Mouse (Mus musculus) forebrain, postnatal 0 days (tissue): ENCODE results near the gene Pik3c2b. TPM values are rescaled to one million over a fixed set of nuclear protein-coding genes. Genes with fewer than 3 reads are reported as not detected.

Source experiments
- ATAC-seq: fragments of 200-750 bp; cut with Nextera tagmentation; 2 replicates; pipeline ENCODE4 v1.8.0; 2017; ENCODE audit warnings: mild to moderate bottlenecking, moderate library complexity
- DNase-seq: peaks from one replicate; pipeline ENCODE4 v3.0.0-alpha.2; 2015
- H3K27ac ChIP-seq: fragments of 300-500 bp; sonication (generic); 2 replicates; pipeline ENCODE4 v1.5.1; 2014; ENCODE audit warnings: low read depth, mild to moderate bottlenecking, antibody characterized with exemption, low read length, moderate library complexity, mixed read lengths
- H3K27me3 ChIP-seq: fragments of 300-500 bp; sonication (generic); 2 replicates; pipeline ENCODE4 v1.6.1; 2014; ENCODE audit warnings: mild to moderate bottlenecking, low read length, mixed read lengths; ENCODE audit not compliant: insufficient read depth
- H3K36me3 ChIP-seq: fragments of 300-500 bp; sonication (generic); 2 replicates; pipeline ENCODE4 v1.6.1; 2014; ENCODE audit warnings: mild to moderate bottlenecking, moderate library complexity; ENCODE audit not compliant: insufficient read depth
- H3K4me1 ChIP-seq: fragments of 300-500 bp; sonication (generic); 2 replicates; pipeline ENCODE4 v1.6.1; 2014; ENCODE audit warnings: antibody characterized with exemption; ENCODE audit not compliant: insufficient read depth
- H3K4me2 ChIP-seq: fragments of 300-500 bp; sonication (generic); 2 replicates; pipeline ENCODE4 v1.6.1; 2014; ENCODE audit warnings: low read depth, mild to moderate bottlenecking, moderate library complexity
- H3K4me3 ChIP-seq: fragments of 300-500 bp; sonication (generic); 2 replicates; pipeline ENCODE4 v1.5.1; 2014; ENCODE audit warnings: low read depth, low read length, mixed read lengths
- H3K9ac ChIP-seq: fragments of 300-500 bp; sonication (generic); 2 replicates; pipeline ENCODE4 v1.6.1; 2014; ENCODE audit warnings: mild to moderate bottlenecking
- H3K9me3 ChIP-seq: fragments of 300-500 bp; sonication (generic); 2 replicates; pipeline ENCODE4 v1.6.1; 2016; ENCODE audit warnings: low read length
- CTCF ChIP-seq: sonication (generic); IDR thresholded peaks from 2 replicates; pipeline ENCODE4 v1.5.1; 2016; ENCODE audit warnings: antibody characterized with exemption, control low read depth, low read depth
- WGBS: fragments of 180-500 bp; shearing (Covaris S2); extraction: QIAGEN DNeasy Blood & Tissue Kit; methylation state at CpG from one replicate; pipeline ENCODE4 v1.1.7; 2014; 5-methylcytosine and 5-hydroxymethylcytosine counted together
- polyA plus RNA-seq: library from polyadenylated mRNA; unstranded; fragments of >200 nt; fragmentation: Nextera tagmentation; extraction: Ambion mirVana; gene quantifications from 2 replicates; pipeline ENCODE4 v1.2.1, GENCODE M21; 2015
- total RNA-seq: library from RNA; depleted of rRNA; stranded (reverse); fragments of >200 nt; gene quantifications from 2 replicates; pipeline ENCODE4 v1.2.3, GENCODE M21; 2014; rRNA removed

Pik3c2b gene
- 17.1 and 18.3 TPM in 2 replicates for total RNA-seq
- polyA plus RNA-seq: 5.7 and 7.2 TPM in 2 replicates

- Histone ChIP-seq H3K36me3 (no peaks in the 10 kb centered on the region), H3K27me3 (no peaks in the 10 kb centered on the region), H3K4me3 (peak within 1 kb of the TSS; percentile 91), H3K9ac (peak within 1 kb of the TSS; percentile 99), H3K4me1 (peaks cover 22% of the 10 kb centered on the region), H3K27ac (peak within 1 kb of the TSS; percentile 95), H3K4me2 (peak within 1 kb of the TSS; percentile 72), H3K9me3 (no peaks in the 10 kb centered on the region)
- 3% methylated on average over 15 of the region's 15 CpGs for WGBS
- ATAC-seq: peak; percentile 16; the same call in 1 of the 2 replicates
- DNase-seq: no peak
- TF ChIP-seq CTCF: no peak
These were observed at the start of gene Pik3c2b for GRCm38 (mm10) chr1:133045011-133045860. Gene Pik3c2b (plus strand): TSS chr1:133045667.

- Histone ChIP-seq H3K27me3 (no peaks in the 10 kb centered on the region), H3K9me3 (no peaks in the 10 kb centered on the region), H3K4me1 (no peaks in the 10 kb centered on the region), H3K9ac (no peak overlapping the region), H3K4me3 (no peak overlapping the region), H3K4me2 (no peak overlapping the region), H3K27ac (no peak overlapping the region), H3K36me3 (peaks cover 61% of the 10 kb centered on the region)
- 95% methylated on average over 6 of the region's 6 CpGs for WGBS
- DNase-seq (no peak), ATAC-seq (no peak)
- TF ChIP-seq CTCF: no peak
These were observed 45.1 kb upstream of the Pik3c2b start for GRCm38 (mm10) chr1:133000347-133000746.

- TF ChIP-seq CTCF: no peak
- Histone ChIP-seq H3K4me2 (no peak overlapping the region), H3K4me1 (no peaks in the 10 kb centered on the region), H3K27ac (no peak overlapping the region), H3K27me3 (no peaks in the 10 kb centered on the region), H3K9me3 (no peaks in the 10 kb centered on the region), H3K4me3 (no peak overlapping the region), H3K36me3 (peaks cover 33% of the 10 kb centered on the region), H3K9ac (no peak overlapping the region)
- WGBS: 89% methylated on average over 3 of the region's 3 CpGs
- ATAC-seq (no peak), DNase-seq (no peak)
These were observed 38.9 kb upstream of the Pik3c2b start for GRCm38 (mm10) chr1:133006571-133006970.

- no peak for ATAC-seq
- DNase-seq: no peak
- H3K9me3 ChIP-seq: no peaks in the 10 kb centered on the region
- H3K4me2 ChIP-seq: no peak overlapping the region
- no peak for TF ChIP-seq CTCF
- no peaks in the 10 kb centered on the region for H3K4me1 ChIP-seq
- no peak overlapping the region for H3K27ac ChIP-seq
- H3K9ac ChIP-seq: no peak overlapping the region
- no peaks in the 10 kb centered on the region for H3K27me3 ChIP-seq
- H3K4me3 ChIP-seq: no peak overlapping the region
- H3K36me3 ChIP-seq: peaks cover 23% of the 10 kb centered on the region
- WGBS: 86% methylated on average over 12 of the region's 13 CpGs
These were observed 33.3 kb upstream of the Pik3c2b start for GRCm38 (mm10) chr1:133011955-133012841.

- no peak for ATAC-seq
- H3K4me1 ChIP-seq: no peaks in the 10 kb centered on the region
- H3K4me2 ChIP-seq: no peak overlapping the region
- TF ChIP-seq CTCF: no peak; the same call in 1 of the 2 replicates
- H3K36me3 ChIP-seq: peaks cover 23% of the 10 kb centered on the region
- no peak overlapping the region for H3K9ac ChIP-seq
- no peaks in the 10 kb centered on the region for H3K27me3 ChIP-seq
- no peak overlapping the region for H3K27ac ChIP-seq
- DNase-seq: no peak
- H3K9me3 ChIP-seq: no peaks in the 10 kb centered on the region
- no peak overlapping the region for H3K4me3 ChIP-seq
These were observed 32.1 kb upstream of the Pik3c2b start for GRCm38 (mm10) chr1:133013331-133013730.

- no peak for ATAC-seq
- Histone ChIP-seq H3K4me1 (no peaks in the 10 kb centered on the region), H3K27me3 (no peaks in the 10 kb centered on the region), H3K27ac (no peak overlapping the region), H3K9ac (no peak overlapping the region), H3K4me2 (no peak overlapping the region), H3K9me3 (no peaks in the 10 kb centered on the region), H3K36me3 (peaks cover 30% of the 10 kb centered on the region), H3K4me3 (no peak overlapping the region)
- no peak for DNase-seq
- WGBS: 93% methylated on average over 1 of the region's 1 CpGs
- TF ChIP-seq CTCF: no peak
These were observed 31.3 kb upstream of the Pik3c2b start for GRCm38 (mm10) chr1:133014196-133014595.
